Comparison of ENCODE assay signal across 8 mouse cellular contexts in the genomic region with DNA sequence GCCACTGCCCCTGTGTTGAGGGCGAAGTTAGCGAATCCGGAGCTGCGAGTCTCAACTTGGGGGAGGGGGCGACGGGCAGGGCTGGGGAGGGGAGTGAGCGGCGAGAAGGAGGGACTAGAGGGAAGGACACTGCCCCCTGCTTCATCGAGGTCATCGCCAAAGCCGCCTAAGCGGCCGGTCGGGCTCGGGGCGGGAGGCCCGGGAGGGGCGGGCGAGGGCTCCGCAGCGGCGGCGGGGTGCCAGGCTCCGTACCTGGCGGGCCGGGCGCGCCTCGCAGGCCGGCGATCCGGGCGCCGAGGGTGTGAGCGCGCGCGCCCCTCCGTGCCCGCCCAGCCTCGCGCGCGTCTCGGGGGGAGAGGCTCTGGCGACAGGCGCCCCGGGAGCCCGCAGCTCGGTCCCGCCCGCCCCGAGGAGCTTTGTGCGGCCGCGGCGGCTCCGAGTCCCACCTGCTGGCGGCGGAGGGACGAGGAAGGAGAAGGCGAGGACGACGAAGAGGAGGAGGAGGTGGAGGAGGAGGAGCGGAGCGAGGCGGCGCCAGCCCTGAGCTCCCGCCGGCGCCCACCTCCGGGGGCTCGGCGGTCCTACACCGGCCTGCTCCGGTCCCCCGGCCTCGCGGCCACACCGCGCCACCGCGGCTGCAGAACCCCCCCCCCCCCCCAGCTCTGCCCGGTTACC. TPM values are rescaled to one million over a fixed set of nuclear protein-coding genes. Genes with fewer than 3 reads are reported as not detected.
DNase-seq lines count a peak whose midpoint lies in the region; ATAC-seq lines count a peak whose summit lies in the region.

TSS of gene Grip1 (plus strand) at position 400 of the 675 bp plus-strand sequence.

- H3K27ac ChIP-seq in embryonic facial prominence, embryonic 15.5 days (replicated peaks), result peak within 1 kb of the TSS; percentile 66
- peak within 1 kb of the TSS; percentile 87 for H3K27ac ChIP-seq in hindbrain, embryonic 15.5 days (replicated peaks)
- H3K27ac ChIP-seq in stomach, embryonic 16.5 days (ENCODE audit: low read length), result peak within 1 kb of the TSS; percentile 38

- peak within 1 kb of the TSS; percentile 62 for H3K9ac ChIP-seq in embryonic facial prominence, embryonic 15.5 days
- peak within 1 kb of the TSS; percentile 78 for H3K9ac ChIP-seq in hindbrain, embryonic 15.5 days
- peak within 1 kb of the TSS; percentile 80 for H3K9ac ChIP-seq in stomach, embryonic 16.5 days (ENCODE audit: low read length)

- H3K27me3 ChIP-seq in embryonic facial prominence, embryonic 15.5 days, result 0 out of 2 replicates have a peak, but pooled peaks cover 3% of the 10 kb centered on the region
- H3K27me3 ChIP-seq in hindbrain, embryonic 15.5 days, result no peaks in the 10 kb centered on the region
- H3K27me3 ChIP-seq in stomach, embryonic 16.5 days (ENCODE audit: control insufficient read depth, insufficient read depth, low read length), result no peaks in the 10 kb centered on the region

- H3K4me2 ChIP-seq in embryonic facial prominence, embryonic 15.5 days (replicated peaks), result peak within 1 kb of the TSS; percentile 97
- peak within 1 kb of the TSS; percentile 97 for H3K4me2 ChIP-seq in hindbrain, embryonic 15.5 days
- H3K4me2 ChIP-seq in stomach, embryonic 16.5 days (ENCODE audit: low read depth, low read length), result peak within 1 kb of the TSS; percentile 98

- peak; percentile 87 for ATAC-seq in embryonic facial prominence, embryonic 15.5 days (ENCODE audit: insufficient number of reproducible peaks, low FRiP score, low TSS enrichment, low read depth)
- peak; percentile 88 for ATAC-seq in hindbrain, embryonic 15.5 days (ENCODE audit: low FRiP score, low read depth)
- 0 out of 2 replicates have a peak, but pooled peaks have one; percentile 14 for ATAC-seq in megakaryocyte-erythroid progenitor cell, adult 5-6 weeks (replicated peaks; ENCODE audit: low FRiP score, low TSS enrichment, poor library complexity, severe bottlenecking)
- ATAC-seq in stomach, embryonic 16.5 days (ENCODE audit: insufficient read depth, low FRiP score), result peak; percentile 85

- DNase-seq in gastrocnemius, postnatal 10 days, result peak; percentile 31
- no peak for DNase-seq in gastrocnemius, adult 18-20 months (ENCODE audit: low spot score)
- DNase-seq in adrenal gland, postnatal 14 days, result peak; percentile 39
- DNase-seq in left cerebral cortex, postnatal 10 days (ENCODE audit: extremely low spot score in 1 of 2, low spot score in 2 of 2), result peak; percentile 20 to 66

- intact Hi-C loops in left cerebral cortex, postnatal 10 days (cut with DNase I), result loop anchor here (5.0 to 10.0 kb wide), 3 partner anchors 184 to 321 kb away; partner anchors contain the start of gene Cand1

- no peaks in the 10 kb centered on the region for H3K36me3 ChIP-seq in embryonic facial prominence, embryonic 15.5 days
- H3K36me3 ChIP-seq in hindbrain, embryonic 15.5 days, result no peaks in the 10 kb centered on the region
- H3K36me3 ChIP-seq in stomach, embryonic 16.5 days (ENCODE audit: control insufficient read depth, insufficient read depth, low read length), result no peaks in the 10 kb centered on the region

- H3K9me3 ChIP-seq in embryonic facial prominence, embryonic 15.5 days (replicated peaks), result no peaks in the 10 kb centered on the region
- H3K9me3 ChIP-seq in hindbrain, embryonic 15.5 days, result no peaks in the 10 kb centered on the region
- H3K9me3 ChIP-seq in stomach, embryonic 16.5 days (replicated peaks; ENCODE audit: control insufficient read depth, low read length), result no peaks in the 10 kb centered on the region

- under 1% methylated on average over 57 of the region's 84 CpGs for WGBS in embryonic facial prominence, embryonic 15.5 days
- 0% methylated on average over 35 of the region's 84 CpGs for WGBS in hindbrain, embryonic 15.5 days
- WGBS in stomach, embryonic 16.5 days, result 0% methylated on average over 69 of the region's 84 CpGs

- H3K4me3 ChIP-seq in embryonic facial prominence, embryonic 15.5 days (replicated peaks), result peak within 1 kb of the TSS; percentile 71
- H3K4me3 ChIP-seq in hindbrain, embryonic 15.5 days, result peak within 1 kb of the TSS; percentile 90
- H3K4me3 ChIP-seq in stomach, embryonic 16.5 days (replicated peaks; ENCODE audit: low read length), result peak within 1 kb of the TSS; percentile 76

- H3K4me1 ChIP-seq in embryonic facial prominence, embryonic 15.5 days, result peaks cover 21% of the 10 kb centered on the region; the same call in 1 of the 2 replicates
- peaks cover 25% of the 10 kb centered on the region for H3K4me1 ChIP-seq in hindbrain, embryonic 15.5 days (replicated peaks)
- H3K4me1 ChIP-seq in stomach, embryonic 16.5 days (ENCODE audit: control insufficient read depth, insufficient read depth, low read length), result peaks cover 11% of the 10 kb centered on the region

RNA-seq across cellular contexts. Expression of gene Grip1, which starts in this region (rescaled TPM):
- under 1 TPM; 0.61 to 0.88 TPM for total RNA-seq in gastrocnemius, postnatal 10 days (2021)
- not detected for total RNA-seq in gastrocnemius, adult 18-20 months (2021)
- total RNA-seq in adrenal gland, postnatal 14 days (2021), result 1.3 and 1.5 TPM in 2 replicates
- polyA plus RNA-seq in embryonic facial prominence, embryonic 15.5 days (2015; fragmentation: Nextera tagmentation; extraction: Ambion mirVana), result 4.2 and 4.8 TPM in 2 replicates
- polyA plus RNA-seq in hindbrain, embryonic 15.5 days (2015; fragmentation: Nextera tagmentation; extraction: Ambion mirVana), result 15.7 and 17.3 TPM in 2 replicates
- total RNA-seq in left cerebral cortex, postnatal 10 days (2021), result 10 to 100 TPM; 43.0 to 45.8 TPM
- not detected in 2 replicates for total RNA-seq in megakaryocyte-erythroid progenitor cell, adult 5-6 weeks (2014; fragmentation: Nextera tagmentation)
- total RNA-seq in megakaryocyte-erythroid progenitor cell, adult 5-6 weeks (2017), result not detected in 2 replicates
- 1.7 and 1.8 TPM in 2 replicates for polyA plus RNA-seq in stomach, embryonic 16.5 days (2015; fragmentation: Nextera tagmentation; extraction: Ambion mirVana)

Comparison
In these comparisons a context has a peak if more than half of its experiments do, and no peak if none do; other contexts are left out.
1. RNA of gene Grip1 (total RNA-seq): 43.0 to 45.8 TPM in left cerebral cortex, postnatal 10 days; 1.3 to 1.5 TPM in adrenal gland, postnatal 14 days, 0.61 to 0.88 TPM in gastrocnemius, postnatal 10 days, not detected in gastrocnemius, adult 18-20 months and not detected in megakaryocyte-erythroid progenitor cell, adult 5-6 weeks; every median in the first group is over 10 times any median in the second.
2. Peak in DNase-seq in gastrocnemius, postnatal 10 days; RNA of the gene not detected or under 1 TPM.
3. Peak in ATAC-seq in megakaryocyte-erythroid progenitor cell, adult 5-6 weeks; RNA of the gene not detected or under 1 TPM.
4. ATAC-seq: peak in every context shown above with its lines; median percentile 88 in hindbrain, embryonic 15.5 days; 87 in embryonic facial prominence, embryonic 15.5 days; 85 in stomach, embryonic 16.5 days; 14 in megakaryocyte-erythroid progenitor cell, adult 5-6 weeks.
5. Peak in every context shown above with its lines, with median percentiles within 50 percentile points of each other: H3K27ac ChIP-seq, H3K4me2 ChIP-seq, H3K4me3 ChIP-seq and H3K9ac ChIP-seq.